Mouse (Mus musculus): ENCODE results near the gene Foxp2. TPM values are rescaled to one million over a fixed set of nuclear protein-coding genes. Genes with fewer than 3 reads are reported as not detected.

Foxp2 gene
- total RNA-seq, 2 experiments from 2014 or later, result 4.8 to 5.6 TPM

GRCm38 (mm10) chr6:15355852-15356251, 454.7 kb downstream of the Foxp2 start:
- no peak for DNase-seq (ENCODE audit: low spot score in 2 of 2)

GRCm38 (mm10) chr6:15370281-15370680, 469.1 kb downstream of the Foxp2 start:
- DNase-seq (ENCODE audit: low spot score in 2 of 2), result no peak

DNA sequence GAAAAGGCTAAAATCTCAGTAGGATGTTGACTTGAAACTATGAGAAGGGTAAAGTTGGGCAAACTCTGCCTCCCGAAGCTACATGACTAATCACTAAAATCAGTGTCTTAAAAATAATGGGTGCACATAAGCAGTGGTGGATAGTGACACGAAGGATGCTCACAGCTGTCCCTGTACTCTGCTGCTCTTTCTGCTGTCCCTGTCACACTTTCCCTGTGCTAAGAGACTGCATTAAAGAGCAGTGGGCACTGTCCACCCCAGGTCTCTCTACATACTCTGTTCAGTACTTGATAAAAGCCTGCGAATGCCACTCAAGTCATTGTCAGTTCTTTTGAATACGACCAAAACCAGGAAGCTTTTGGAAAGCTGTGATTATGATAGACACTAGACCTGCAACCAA, 469.7 kb downstream of the Foxp2 start:
- DNase-seq (ENCODE audit: low spot score in 2 of 2), result no peak

DNA sequence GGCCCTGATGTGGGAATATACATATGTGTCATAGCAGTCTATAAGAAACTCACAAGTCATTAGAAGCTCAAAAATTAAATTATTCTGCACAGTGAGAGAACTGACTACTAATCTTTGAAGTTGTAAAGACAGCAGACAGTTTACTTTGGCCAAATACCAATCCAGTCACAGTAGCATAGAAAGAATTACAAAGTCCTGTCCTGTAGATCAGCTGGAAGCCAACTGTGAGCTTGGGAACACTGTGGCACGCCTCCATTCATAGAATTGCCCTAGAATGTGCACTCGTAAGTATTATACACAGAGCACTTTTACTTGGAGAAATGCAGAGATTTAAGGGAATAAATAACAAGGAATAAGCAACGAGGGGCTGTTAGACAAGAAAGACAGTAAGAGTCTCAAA, 472.5 kb downstream of the Foxp2 start:
- no peak for DNase-seq (ENCODE audit: low spot score in 2 of 2)

GRCm38 (mm10) chr6:15378261-15378660, 477.1 kb downstream of the Foxp2 start:
- no peak for DNase-seq (ENCODE audit: low spot score in 2 of 2)

DNA sequence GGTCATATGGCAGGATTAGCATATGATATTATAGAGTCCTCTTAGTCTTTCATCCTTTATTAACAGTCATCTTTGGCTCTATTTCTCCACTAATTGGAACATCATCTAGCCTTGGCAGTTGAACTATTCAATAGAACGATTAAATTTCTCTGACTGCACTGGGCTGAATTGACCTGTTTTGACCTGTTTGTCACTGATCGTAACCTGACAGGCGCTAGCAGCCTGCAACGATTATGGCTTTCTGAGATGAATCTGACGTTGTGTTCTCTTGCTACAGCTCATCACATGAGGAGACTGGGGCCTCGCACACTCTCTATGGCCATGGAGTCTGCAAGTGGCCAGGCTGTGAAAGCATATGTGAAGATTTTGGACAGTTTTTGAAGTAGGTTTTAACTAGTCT, 495.3 kb downstream of the Foxp2 start:
- no peak for DNase-seq (ENCODE audit: low spot score in 2 of 2)

DNA sequence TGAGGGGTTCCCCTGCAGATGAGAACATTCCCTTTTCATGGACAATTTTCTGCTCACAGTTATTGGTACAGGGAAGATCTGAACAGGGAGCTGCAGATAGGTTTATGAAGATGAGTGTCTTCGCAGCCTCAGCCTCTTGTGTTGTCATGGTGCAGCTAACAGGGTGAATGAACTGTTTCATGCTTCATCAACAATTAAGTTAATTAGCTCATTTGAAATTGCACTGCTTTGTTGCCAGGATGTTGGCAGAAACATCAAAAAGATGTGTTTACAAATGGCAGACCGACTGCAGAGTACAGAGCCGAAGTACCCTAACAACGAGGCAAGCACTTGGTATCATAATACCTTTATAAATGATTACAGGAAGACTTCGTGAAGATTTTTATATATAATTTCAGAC, 496.3 kb downstream of the Foxp2 start:
- no peak for DNase-seq (ENCODE audit: low spot score in 2 of 2)

DNA sequence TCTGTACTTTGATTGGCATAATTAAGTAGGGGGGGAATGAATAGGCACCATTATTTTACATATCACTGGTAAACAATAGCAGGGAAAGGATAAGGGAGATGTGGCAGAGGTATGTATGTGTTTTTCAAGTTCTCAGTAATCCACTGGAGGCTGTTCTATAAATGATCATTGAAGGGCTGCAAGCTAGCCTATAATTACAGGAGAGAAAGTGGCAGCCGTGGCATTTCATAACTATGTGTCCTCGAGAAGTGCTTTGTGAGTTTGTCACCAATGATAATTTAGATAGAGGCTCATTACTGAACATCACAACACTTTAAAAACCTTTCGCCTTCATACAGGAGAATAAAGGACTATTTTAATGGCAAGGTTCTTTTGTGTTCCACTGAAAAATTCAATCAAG, 500.0 kb downstream of the Foxp2 start:
- DNase-seq (ENCODE audit: low spot score in 2 of 2), result no peak

GRCm38 (mm10) chr6:15402026-15402425, 500.9 kb downstream of the Foxp2 start:
- DNase-seq (ENCODE audit: low spot score in 2 of 2), result no peak

- no peak for DNase-seq (ENCODE audit: low spot score in 2 of 2)
Observed at GRCm38 (mm10) chr6:15415099-15415498, 514.0 kb downstream of the Foxp2 start.

DNA sequence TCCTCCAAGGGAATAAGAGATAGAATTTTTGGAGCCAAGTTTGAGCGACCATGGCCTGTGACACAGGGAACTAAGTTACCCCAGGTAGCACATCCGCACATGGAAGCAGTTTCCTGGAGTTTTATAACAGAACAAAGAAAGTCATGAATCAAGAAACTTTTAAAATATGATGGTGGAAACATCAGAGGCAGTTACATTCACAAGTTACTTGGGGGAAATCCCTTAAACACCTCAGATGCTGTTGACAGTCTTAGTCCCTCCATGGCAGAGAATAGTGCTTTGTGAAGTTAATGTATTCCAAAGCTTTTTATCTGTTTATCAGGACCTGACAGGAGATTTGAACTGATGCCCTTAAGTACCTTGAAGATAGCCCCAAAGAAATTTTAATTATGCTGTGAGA, 558.6 kb downstream of the Foxp2 start:
- no peak for DNase-seq (ENCODE audit: low spot score in 2 of 2)

- DNase-seq (ENCODE audit: low spot score in 2 of 2), result no peak
Observed at GRCm38 (mm10) chr6:15463390-15463789, 562.2 kb downstream of the Foxp2 start.

- DNase-seq (ENCODE audit: low spot score in 2 of 2), result no peak
Observed at GRCm38 (mm10) chr6:15465471-15465870, 564.3 kb downstream of the Foxp2 start.

DNA sequence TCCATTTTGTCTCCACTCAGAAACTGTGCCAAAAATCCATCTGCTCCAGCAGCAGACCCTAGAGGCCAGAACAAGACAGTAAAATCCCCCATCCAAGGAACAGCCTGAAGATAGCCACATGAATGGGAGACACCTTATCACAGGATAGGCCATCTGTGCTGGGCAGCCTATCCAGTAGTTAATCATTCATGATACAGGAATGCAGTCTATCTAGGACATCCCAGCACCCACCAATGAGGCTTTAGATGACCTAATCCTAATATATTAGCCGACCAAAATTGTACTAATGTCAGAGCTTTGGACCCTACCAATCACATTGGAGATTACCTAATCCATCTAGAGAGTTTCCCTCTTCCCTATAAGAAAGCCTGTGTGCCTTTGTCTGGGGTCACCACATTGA, 565.5 kb downstream of the Foxp2 start:
- DNase-seq (ENCODE audit: low spot score in 2 of 2), result no peak

DNA sequence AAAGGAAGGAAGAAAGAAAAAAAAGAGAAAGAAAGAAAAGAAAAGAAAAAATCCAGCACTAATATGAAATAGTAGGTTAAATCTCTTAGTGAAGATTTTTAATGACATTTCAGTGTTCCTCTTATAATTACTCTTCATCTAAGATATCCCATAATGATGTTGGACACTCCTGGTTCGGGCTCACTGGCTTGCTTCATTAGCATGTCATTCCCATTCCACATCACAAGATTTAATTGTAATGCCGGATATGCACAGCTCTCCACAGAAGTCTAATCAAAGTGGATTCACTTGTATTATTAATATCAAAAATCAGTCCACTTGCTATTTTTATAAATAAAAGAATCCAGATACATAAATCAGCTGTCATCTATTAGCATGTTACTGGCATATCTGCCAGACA, 585.8 kb downstream of the Foxp2 start:
- DNase-seq (ENCODE audit: low spot score in 2 of 2), result no peak

Small RNA genes lying within 50 kb of the gene (microRNA-seq; reads per million reads assigned to microRNA genes)
- not detected for gene Gm25470

Other genes with a start within 250 kb of the Foxp2 start
- gene Ppp1r3a, start 146.1 kb upstream of the Foxp2 start, total RNA-seq (2021), result 100 to 1,000 TPM in 1 of 2 experiments, 10 to 100 TPM in 1; 97.2 to 114 TPM